Mouse (Mus musculus): ENCODE results near the gene Slit1. TPM values are rescaled to one million over a fixed set of nuclear protein-coding genes. Genes with fewer than 3 reads are reported as not detected.
A peak's percentile ranks its signal among the peaks of the same experiment; 100 is the strongest.

Gene Slit1
- polyA plus RNA-seq, 1 experiment, result 0.34 TPM

DNA sequence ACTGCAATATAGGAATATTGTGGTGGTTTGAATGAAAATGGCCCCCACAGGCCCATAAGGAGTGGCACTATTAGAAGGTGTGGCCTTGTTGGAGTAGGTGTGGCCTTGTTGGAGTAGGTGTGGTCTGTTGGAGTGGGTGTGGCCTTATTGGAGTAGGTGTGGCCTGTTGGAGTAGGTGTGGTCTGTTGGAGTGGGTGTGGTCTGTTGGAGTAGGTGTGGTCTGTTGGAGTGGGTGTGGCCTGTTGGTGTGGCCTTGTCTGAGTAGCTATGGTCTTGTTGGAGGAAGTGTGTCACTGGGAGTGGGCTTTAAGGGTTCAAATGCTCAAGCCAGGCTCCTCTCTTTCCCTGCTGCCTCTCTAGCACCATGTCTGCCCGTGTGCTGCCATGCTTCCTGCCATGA, 63.2 kb downstream of the Slit1 start:
- peaks cover 45% of the 10 kb centered on the region for H3K27me3 ChIP-seq (replicated peaks)

DNA sequence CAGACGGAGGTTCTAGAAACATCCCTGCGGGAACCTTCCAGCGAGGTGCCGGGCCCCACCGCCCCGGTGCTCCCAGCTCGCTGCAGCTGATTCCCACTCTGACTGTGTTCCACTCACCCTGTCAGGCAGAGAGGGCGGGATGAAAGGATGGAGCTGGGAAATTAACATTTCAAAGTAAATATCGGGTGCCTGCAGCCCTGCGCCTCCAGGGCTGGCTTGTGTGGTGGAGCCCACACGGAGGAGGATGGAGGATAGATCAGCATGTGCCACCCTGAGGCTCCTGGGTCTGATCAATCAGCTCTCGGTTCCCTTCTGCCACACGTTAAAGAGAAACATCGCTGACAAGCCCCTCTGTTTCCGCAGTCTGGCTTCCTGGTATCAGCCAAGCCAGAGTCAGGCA, 64.4 kb downstream of the Slit1 start:
- peak overlapping the region; percentile 8 for H3K4me3 ChIP-seq (replicated peaks)
- TF ChIP-seq FLI1 (IDR thresholded peaks at IDR 0.05; ENCODE audit: low read length) (no peak), GATA1 (IDR thresholded peaks at IDR 0.05; ENCODE audit: borderline replicate concordance, low read length) (no peak)
- peaks cover 37% of the 10 kb centered on the region for H3K27me3 ChIP-seq (replicated peaks)
- H3K36me3 ChIP-seq (replicated peaks; ENCODE audit: low read length), result no peaks in the 10 kb centered on the region
- peaks cover 13% of the 10 kb centered on the region for H3K9me3 ChIP-seq
- peaks cover 69% of the 10 kb centered on the region for H3K4me1 ChIP-seq

More for the DNA sequence above, 63.2 kb downstream of the Slit1 start:
- H3K4me1 ChIP-seq, result peaks cover 56% of the 10 kb centered on the region
- TF ChIP-seq FLI1 (IDR thresholded peaks at IDR 0.05; ENCODE audit: low read length) (no peak), GATA1 (IDR thresholded peaks at IDR 0.05; ENCODE audit: borderline replicate concordance, low read length) (no peak)
- no peak overlapping the region for H3K4me3 ChIP-seq (replicated peaks)
- H3K9me3 ChIP-seq, result peaks cover 13% of the 10 kb centered on the region
- no peaks in the 10 kb centered on the region for H3K36me3 ChIP-seq (replicated peaks; ENCODE audit: low read length)

- H3K27me3 ChIP-seq (replicated peaks), result peaks cover 32% of the 10 kb centered on the region
- TF ChIP-seq GATA1 (IDR thresholded peaks at IDR 0.05; ENCODE audit: borderline replicate concordance, low read length) (peak; percentile 63; the same call in 1 of the 3 replicates), FLI1 (IDR thresholded peaks at IDR 0.05; ENCODE audit: low read length) (no peak)
- peaks cover 13% of the 10 kb centered on the region for H3K9me3 ChIP-seq
- H3K4me3 ChIP-seq (replicated peaks), result peak overlapping the region; percentile 66
- peaks cover 80% of the 10 kb centered on the region for H3K4me1 ChIP-seq
- no peaks in the 10 kb centered on the region for H3K36me3 ChIP-seq (replicated peaks; ENCODE audit: low read length)
These were observed 65.9 kb downstream of the Slit1 start for GRCm38 (mm10) chr19:41677575-41677974.

DNA sequence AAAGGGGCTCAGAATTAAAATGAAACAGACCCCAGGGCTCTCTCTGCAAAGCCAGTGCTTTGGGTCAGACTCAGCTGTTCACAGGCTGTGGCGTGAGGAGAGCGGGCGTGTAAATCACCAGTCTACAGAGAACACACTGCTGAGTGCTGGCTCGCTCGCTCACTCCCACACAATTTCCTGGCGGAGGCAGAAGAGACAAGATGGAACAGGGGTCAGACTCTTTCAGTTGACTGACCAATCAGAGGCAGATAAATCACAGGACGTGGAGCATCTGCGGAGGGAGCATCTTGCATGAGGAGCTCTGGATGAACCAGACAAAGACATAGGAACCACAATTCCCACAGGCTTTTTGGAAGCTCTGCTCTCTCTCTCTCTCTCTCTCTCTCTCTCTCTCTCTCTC, 67.9 kb downstream of the Slit1 start:
- TF ChIP-seq FLI1 (IDR thresholded peaks at IDR 0.05; ENCODE audit: low read length) (no peak), GATA1 (IDR thresholded peaks at IDR 0.05; ENCODE audit: borderline replicate concordance, low read length) (no peak)
- Histone ChIP-seq H3K36me3 (replicated peaks; ENCODE audit: low read length) (no peaks in the 10 kb centered on the region), H3K27me3 (replicated peaks) (peaks cover 43% of the 10 kb centered on the region), H3K9me3 (peaks cover 13% of the 10 kb centered on the region), H3K4me1 (peaks cover 98% of the 10 kb centered on the region), H3K4me3 (replicated peaks) (no peak overlapping the region)

- no peak for TF ChIP-seq GATA1 (IDR thresholded peaks at IDR 0.05; ENCODE audit: borderline replicate concordance, low read length)
- TF ChIP-seq FLI1 (IDR thresholded peaks at IDR 0.05; ENCODE audit: low read length), result no peak
- H3K4me3 ChIP-seq (replicated peaks), result peak overlapping the region; percentile 20
- peaks cover 13% of the 10 kb centered on the region for H3K9me3 ChIP-seq
- H3K36me3 ChIP-seq (replicated peaks; ENCODE audit: low read length), result no peaks in the 10 kb centered on the region
- H3K4me1 ChIP-seq, result peaks cover 97% of the 10 kb centered on the region
- peaks cover 54% of the 10 kb centered on the region for H3K27me3 ChIP-seq (replicated peaks)
These were observed 69.1 kb downstream of the Slit1 start for GRCm38 (mm10) chr19:41674366-41674765.

DNA sequence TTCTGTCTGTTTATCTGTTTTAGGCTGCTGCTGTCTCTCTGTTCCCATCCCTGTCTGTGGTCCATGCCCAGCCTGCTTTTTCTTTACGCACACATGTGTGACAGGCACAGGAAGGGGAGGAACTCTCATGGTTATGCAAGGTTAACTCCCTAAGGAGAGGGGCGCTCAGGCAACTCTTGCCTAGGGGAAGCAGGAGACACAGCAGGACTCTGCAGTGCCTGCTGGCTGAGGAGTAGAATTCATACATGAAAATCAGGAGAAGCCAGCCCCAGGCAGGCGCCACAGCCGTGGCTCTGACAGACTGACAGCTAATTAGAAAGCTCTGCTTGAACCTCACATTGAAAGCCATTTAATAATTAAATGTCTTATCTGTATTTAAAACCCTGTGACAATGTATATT, 70.6 kb downstream of the Slit1 start:
- Histone ChIP-seq H3K9me3 (peaks cover 6% of the 10 kb centered on the region; the same call in 1 of the 2 replicates), H3K4me3 (replicated peaks) (no peak overlapping the region), H3K27me3 (replicated peaks) (peaks cover 61% of the 10 kb centered on the region), H3K4me1 (peaks cover 89% of the 10 kb centered on the region), H3K36me3 (replicated peaks; ENCODE audit: low read length) (no peaks in the 10 kb centered on the region)
- TF ChIP-seq FLI1 (IDR thresholded peaks at IDR 0.05; ENCODE audit: low read length), result no peak
- no peak for TF ChIP-seq GATA1 (IDR thresholded peaks at IDR 0.05; ENCODE audit: borderline replicate concordance, low read length)

DNA sequence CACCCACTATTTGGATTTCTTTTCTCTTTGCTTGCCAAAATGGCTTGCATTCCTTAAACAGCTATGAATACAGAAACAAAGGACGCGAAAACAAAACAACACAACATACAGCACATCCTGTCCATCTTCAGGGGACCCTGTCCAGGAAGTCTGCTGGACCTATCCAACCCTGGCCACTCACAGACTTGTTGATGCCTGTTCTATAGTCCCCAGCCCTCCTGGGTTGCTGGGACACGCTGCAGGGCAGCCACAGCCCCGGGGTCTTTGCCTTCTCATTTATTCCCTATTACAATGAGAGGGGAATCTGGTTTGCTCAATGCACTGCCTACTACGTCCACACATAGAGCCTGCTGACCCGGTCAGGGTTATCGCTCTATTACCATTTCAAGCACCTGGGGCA, 72.5 kb downstream of the Slit1 start:
- Histone ChIP-seq H3K4me3 (replicated peaks) (no peak overlapping the region), H3K36me3 (replicated peaks; ENCODE audit: low read length) (no peaks in the 10 kb centered on the region), H3K27me3 (replicated peaks) (peaks cover 71% of the 10 kb centered on the region), H3K4me1 (peaks cover 80% of the 10 kb centered on the region), H3K9me3 (no peaks in the 10 kb centered on the region)
- TF ChIP-seq FLI1 (IDR thresholded peaks at IDR 0.05; ENCODE audit: low read length), result no peak
- no peak for TF ChIP-seq GATA1 (IDR thresholded peaks at IDR 0.05; ENCODE audit: borderline replicate concordance, low read length)

DNA sequence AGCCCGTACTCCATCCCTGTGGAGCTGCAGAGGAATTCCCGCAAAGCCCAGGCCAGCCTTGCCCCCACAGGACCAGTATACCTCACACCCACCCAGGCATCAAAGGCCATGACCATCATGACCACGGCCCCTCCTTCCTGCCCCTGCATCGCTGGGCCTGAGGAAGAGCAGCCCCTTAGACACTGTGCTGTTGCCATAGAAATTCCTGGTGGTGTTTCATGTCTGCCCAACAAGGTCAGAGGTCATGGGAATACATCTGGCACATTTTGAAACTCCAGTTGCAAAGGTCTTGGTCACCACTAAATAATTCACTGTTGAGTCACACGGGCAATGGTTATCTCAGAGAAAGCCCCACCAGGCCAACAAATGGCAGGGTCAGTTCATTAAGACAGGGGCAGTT, 73.0 kb downstream of the Slit1 start:
- Histone ChIP-seq H3K27me3 (replicated peaks) (peaks cover 73% of the 10 kb centered on the region), H3K4me1 (peaks cover 80% of the 10 kb centered on the region), H3K4me3 (replicated peaks) (no peak overlapping the region), H3K36me3 (replicated peaks; ENCODE audit: low read length) (no peaks in the 10 kb centered on the region), H3K9me3 (no peaks in the 10 kb centered on the region)
- TF ChIP-seq GATA1 (IDR thresholded peaks at IDR 0.05; ENCODE audit: borderline replicate concordance, low read length) (no peak), FLI1 (IDR thresholded peaks at IDR 0.05; ENCODE audit: low read length) (no peak)

DNA sequence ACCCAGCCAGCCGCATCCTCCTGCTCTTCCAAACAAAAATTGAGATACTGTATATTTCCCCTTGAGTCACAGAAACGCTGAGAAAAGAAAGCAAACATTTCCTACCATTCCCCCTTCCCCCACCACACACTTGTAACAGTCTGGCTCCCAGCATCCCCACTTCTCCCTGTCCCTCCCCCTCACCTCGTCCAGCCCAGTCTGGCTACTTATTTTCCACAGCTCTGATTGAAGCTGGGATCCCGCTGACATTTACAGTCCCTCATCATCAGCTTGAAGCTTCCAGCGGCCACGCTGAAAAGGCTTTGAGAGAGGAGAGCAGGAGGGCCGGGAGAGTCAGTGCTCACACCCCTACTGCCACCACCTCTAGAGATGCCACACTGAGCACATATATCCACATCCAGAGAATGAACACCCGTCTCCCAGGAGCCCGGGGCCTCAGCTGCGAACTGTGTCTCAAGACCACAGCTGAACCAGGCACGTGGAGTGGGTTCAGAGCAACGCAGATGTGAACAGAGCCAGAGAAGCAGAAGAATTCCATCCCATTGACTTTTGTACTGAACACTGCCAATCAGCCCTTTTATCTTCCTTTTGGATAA, 73.6 kb downstream of the Slit1 start:
- H3K4me1 ChIP-seq, result peaks cover 75% of the 10 kb centered on the region
- H3K9me3 ChIP-seq, result no peaks in the 10 kb centered on the region
- TF ChIP-seq FLI1 (IDR thresholded peaks at IDR 0.05; ENCODE audit: low read length), result no peak
- peaks cover 79% of the 10 kb centered on the region for H3K27me3 ChIP-seq (replicated peaks)
- no peak overlapping the region for H3K4me3 ChIP-seq (replicated peaks)
- H3K36me3 ChIP-seq (replicated peaks; ENCODE audit: low read length), result no peaks in the 10 kb centered on the region

GRCm38 (mm10) chr19:41667591-41667990, 75.9 kb downstream of the Slit1 start:
- Histone ChIP-seq H3K4me1 (peaks cover 60% of the 10 kb centered on the region), H3K4me3 (replicated peaks) (no peak overlapping the region), H3K36me3 (replicated peaks; ENCODE audit: low read length) (no peaks in the 10 kb centered on the region), H3K9me3 (no peaks in the 10 kb centered on the region), H3K27me3 (replicated peaks) (peaks cover 95% of the 10 kb centered on the region)
- TF ChIP-seq FLI1 (IDR thresholded peaks at IDR 0.05; ENCODE audit: low read length) (no peak), GATA1 (IDR thresholded peaks at IDR 0.05; ENCODE audit: borderline replicate concordance, low read length) (no peak)

Measured in megakaryocyte, embryonic 14.5 days (primary cell).